Mouse (Mus musculus): ENCODE data around the gene Itln1.
"Not testable (repeated sequence)": the region's sequence is repeated elsewhere in the genome, so short reads cannot be mapped to it uniquely, and the experiment has no call there.

Gene Itln1

DNA sequence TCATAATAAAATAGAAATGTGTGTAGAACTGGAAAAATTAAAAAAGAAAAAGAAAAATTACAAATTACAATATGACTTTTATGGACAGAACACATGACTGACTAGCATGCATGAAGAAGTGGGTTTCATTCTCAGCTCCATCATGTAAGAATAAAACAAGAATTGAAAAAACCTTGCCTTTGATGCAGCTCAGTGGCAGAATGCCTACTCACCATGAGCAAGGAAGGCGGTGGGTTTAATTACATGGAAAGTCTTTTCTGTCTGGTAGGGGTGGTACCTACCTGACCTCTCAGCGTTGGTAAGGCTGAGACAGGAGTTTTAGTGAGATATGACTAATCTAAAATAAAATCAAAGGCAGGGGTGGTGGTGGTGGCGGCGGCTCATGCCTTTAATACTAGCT is 30.5 kb downstream of the Itln1 start:
- DNase-seq, result no peak

DNA sequence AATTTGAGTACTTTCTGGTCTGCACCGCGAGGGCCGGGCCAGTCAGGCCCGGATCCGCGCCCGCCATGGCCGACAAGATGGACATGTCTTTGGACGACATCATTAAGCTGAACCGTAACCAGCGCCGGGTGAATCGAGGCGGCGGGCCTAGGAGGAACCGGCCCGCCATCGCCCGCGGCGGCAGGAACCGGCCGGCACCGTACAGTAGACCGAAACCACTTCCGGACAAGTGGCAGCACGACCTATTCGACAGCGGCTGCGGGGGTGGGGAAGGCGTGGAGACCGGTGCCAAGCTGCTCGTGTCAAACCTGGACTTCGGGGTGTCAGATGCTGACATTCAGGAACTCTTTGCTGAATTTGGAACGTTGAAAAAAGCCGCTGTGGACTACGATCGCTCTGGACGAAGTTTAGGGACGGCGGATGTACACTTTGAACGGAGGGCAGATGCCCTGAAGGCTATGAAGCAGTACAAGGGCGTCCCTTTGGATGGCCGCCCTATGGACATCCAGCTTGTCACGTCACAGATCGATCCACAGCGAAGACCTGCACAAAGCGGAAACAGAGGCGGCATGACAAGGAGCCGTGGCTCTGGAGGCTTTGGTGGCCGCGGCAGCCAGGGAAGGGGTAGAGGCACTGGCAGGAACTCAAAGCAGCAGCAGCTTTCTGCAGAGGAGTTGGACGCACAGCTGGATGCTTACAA is 31.4 kb downstream of the Itln1 start:
- DNase-seq, result peak; percentile 81

DNA sequence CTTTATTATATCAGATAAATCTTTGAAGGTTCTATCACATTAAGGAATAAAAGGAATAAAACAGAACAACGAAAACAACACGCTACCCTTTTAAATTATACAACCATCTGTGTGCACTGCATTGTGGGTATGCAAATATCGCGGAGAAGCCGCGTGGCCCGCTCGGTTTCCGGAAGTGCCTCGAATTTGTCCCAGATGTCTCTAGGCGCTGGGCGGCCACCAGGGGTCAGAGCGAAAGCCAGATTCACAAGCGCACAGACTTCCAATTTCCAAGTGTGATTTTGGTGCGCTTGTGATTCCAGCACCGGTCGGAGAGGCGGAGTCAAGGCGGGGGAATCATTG is 31.9 kb downstream of the Itln1 start, which contains the start of gene Alyref2:
Gene Alyref2, plus strand, starts transcription at position 229 of the 342 bp plus-strand sequence.
- DNase-seq, result peak; percentile 95

DNA sequence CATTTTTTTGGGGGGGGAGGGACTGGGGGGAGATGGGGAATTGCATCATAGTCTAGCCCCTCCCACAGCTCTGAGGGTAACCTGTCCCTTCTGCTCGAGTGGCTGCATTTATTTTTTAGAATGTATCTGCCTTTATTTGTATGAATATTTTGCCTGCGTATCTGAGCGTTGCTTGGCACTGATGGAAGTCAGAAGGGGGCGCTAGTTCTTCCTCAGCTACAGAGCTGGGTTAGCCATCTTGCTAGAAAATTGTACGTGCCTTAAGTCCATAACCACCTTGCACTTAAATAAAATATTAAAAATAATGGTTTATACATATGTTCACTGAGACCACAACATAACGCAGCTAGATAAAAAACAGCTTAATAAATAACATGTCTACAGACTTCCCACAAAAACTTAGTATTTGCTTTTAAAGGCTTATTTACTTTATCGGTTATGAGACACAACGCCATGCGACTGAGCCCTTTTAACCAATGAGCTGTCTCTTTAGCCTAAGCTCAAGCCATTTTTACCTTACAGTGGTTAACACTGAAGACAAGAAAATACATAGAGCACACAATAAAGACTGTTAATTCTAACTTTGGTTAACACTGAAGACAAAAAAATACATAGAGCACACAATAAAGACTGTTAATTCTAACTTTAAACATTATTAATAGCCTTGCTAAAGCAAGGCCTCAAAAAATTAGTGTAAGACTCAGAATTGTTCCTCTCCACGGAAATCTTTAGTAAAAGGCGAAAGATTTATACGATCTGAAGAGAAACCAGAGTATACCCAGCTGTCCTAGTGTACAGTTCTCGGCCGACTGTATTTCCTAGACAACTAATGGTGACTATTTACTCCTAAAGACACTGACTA is 32.5 kb downstream of the Itln1 start:
- DNase-seq, result peak; percentile 67

DNA sequence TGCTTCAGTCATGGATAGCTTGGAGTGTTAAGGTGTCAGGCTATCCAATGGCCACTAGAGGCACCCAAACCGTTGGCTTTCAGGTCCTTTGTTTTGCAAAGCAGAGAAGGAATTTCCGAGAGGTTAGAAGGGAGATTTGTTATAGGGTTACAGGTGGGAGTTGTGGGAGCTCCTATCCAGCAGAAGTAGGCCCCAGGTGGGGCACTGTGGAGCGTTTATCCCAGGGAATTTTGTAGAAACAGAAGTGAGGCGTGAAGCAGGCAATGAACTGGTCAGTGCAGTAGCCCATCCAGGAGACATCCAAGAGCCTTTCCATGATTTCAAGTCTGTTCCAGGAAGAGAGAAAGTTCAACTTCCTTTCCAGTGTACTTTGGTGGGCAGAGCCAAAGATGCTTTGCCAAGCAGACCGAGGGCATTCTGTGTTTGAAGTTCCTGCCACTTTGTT is 33.4 kb downstream of the Itln1 start:
- peak; percentile 29 for DNase-seq

DNA sequence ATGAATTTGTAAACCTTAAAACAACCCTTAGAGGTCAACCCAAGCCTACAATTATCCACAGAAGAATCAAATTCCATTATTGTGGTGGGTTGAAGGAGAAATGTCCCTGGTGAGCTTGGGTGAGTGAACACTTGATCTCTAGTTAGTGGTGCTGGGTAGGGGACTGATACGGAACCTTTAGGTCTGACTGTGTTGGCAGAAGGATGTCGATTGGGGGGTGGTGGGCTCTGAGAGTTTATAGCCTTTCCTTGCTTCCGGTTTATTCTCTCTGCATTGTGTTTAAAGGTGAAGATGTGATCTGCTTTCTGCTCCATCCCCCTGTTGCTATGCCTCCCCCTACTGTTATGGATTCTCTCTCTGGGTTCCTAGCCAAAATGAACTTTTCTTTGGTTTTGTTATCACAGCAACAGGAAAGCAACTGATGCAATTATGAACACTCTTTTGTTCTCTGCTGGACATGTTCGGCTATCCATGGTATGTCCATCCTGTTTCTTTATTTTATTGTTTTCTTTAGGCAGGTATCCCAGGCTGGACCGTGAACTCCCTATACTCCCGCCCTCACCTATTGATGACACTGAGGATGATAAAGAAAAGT is 34.0 kb downstream of the Itln1 start:
- DNase-seq, result no peak

DNA sequence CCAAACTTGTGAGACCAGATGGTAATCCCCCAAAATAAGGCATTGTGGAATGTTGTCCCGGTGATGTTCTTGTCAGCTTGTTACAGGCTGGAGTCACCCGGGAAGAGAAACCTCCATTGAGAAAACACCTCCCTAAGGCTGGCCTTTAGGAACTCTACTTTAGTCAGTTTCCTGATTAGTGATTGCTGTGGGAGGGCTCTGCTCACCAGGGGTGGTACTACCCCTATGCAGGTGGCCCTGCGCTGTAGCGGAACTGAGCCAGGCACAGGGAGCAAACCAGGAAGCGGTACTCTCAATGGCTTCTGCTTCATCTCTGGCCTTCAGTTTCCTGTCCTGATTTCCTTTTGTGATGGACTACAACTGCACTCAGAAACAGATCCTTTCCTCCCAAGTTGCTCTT is 35.2 kb downstream of the Itln1 start:
- no peak for DNase-seq

DNA sequence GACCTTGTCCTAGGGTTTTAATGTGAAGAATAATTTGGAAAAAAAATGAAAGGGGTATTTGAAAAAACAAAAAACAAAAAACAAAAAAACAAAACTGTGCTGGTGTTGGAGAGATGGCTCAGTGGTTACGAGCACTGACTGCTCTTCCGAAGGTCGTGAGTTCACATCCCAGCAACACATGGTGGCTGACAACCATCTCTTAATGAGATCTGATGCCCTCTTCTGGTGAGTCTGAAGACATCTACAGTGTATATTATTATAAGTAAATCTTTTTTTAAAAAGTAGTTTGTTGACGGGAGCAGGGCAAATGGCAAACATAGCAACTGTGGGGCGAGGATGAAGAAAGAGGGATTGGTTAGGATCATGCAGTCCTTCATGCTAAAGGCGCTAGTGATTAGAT is 39.7 kb downstream of the Itln1 start:
- no peak for DNase-seq

DNA sequence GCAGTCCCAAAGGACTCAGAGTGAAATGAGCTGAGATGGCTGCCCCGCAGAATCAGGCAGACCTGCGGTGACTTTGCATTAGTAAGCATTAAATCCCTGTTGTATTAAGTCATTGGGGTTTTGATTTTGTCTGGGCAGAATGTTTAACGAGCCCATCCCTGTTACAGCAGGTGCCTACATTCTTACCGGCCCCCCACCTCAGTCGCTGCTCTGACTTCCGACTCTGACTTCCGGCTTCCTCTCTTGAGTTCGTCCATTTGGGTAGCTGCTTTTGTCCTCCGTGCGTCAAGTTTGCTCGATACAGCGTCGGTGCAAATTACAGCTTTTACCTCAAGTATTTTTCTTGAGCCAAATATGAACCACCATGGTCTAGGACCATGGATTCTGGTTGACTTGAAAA is 40.9 kb downstream of the Itln1 start:
- no peak for DNase-seq

DNA sequence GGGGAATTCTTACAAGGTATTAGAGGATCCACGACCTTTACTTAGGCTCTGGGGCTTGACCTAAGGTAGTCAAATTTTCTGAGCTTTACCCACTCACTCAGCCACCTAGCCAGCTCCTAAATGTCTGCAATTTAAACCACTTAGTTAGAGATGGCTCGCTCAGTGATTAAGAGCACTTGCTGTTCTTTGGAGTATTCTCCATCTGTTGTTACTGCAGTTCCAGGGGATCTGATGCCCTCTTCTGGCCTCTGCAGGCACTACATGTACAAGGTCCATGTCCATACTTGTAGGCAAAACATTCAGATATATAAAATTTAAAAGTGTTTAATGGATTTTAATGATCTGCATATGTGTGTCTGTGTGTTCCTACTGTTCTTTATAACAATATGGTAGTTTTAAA is 56.1 kb downstream of the Itln1 start:
- peak; percentile 80 for DNase-seq

DNA sequence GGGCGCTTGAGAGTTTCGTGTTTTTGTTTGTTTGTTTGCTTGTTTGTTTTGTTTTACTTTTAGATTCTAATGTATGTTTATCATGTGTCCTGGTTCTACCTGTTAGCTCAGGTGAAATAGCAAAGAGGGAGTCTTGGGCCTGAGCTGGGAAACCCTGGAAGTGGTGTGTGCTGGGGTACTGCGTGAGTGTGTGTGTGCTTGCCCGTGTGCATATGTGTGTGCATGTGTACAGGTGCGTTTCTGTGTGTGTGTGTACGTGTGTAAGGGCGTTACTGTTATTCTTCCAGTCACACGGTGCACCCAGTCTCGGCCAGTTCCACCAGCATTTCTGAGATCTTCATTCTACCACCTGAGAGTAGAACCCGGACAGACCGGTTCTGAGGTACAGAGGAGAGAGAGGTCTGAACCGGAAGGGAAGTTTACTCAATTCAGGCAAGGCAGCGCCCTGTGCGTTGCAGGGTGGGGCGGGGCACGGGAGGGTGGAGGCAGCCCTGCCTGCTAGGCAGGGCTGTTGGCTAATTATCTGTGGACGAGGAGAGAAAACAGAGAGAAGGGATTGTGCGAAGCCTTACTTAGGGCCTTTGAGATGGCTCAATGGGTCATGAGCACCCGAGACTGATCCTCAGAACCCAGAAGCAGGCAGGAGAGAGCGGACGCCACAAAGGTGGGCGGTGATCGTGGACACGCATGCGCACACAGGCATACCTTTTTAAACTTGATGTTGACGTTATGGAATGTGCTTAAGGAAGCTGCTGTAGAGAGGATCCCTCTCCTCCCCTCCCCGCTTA is 57.1 kb downstream of the Itln1 start:
- DNase-seq, result peak; percentile 54

DNA sequence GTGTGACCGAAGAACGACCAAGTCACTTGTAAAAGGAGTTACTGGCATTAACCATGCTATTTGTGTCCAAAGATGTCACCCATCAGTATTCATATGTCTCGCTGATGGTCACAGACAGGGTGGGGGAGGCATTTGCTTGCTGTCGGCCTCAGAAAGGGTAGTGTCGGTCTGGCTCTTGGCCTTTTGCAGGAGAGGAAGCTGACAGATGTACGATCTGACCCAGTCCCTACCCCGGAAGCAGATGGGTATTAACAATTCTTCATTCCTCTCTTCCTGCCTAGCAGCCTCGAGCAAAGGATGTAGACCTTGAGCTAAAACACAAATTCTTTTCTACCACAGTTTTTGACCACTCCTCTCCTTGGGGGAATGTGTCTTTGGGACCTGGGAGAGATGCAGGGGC is 58.0 kb downstream of the Itln1 start:
- no peak for DNase-seq

- DNase-seq, result no peak
These were observed 61.0 kb downstream of the Itln1 start for GRCm38 (mm10) chr1:171473920-171474640.

DNA sequence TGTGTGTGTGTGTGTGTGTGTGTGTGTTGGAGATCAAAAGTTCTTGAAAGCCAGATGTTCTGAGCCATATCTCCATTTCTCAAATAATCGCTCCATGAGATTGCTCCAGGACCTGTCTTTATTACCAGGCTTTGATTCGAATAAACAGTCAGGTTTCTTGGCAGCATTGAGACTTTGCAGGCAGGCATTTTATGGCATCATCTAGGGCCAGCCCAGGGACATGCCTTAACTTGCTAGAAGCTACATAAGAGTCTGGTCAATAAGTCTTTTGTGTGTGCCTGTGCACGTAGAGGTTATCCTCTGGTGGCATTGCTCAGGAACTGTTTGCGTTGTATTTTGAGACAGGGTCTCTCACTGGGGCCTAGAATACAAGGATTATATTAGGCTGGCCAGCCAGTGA is 61.6 kb downstream of the Itln1 start:
- no peak for DNase-seq

- not testable (repeated sequence) for DNase-seq
These were observed 63.2 kb downstream of the Itln1 start for GRCm38 (mm10) chr1:171471941-171472340.

- DNase-seq, result no peak
These were observed 63.6 kb downstream of the Itln1 start for GRCm38 (mm10) chr1:171471452-171471851.

DNA sequence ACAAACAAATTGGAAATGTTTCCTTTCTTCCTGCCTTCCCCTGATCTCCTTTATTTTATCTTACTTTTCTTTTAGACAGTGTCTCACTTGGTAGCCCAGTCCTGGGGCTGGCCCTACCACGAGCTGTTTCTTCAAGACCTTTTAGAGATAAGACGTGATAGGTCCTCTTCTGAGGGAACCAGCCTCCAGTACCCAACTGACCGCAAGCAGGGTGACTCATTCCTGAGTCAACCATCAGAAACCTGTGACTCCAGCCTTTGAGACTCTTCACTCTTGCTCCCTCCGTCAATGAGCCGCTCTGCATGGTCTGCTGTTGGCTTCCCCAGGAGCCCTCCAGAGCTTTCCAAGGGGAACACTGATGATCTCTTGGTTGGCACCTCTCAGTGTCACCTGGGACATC is 64.2 kb downstream of the Itln1 start:
- no peak for DNase-seq

- DNase-seq, result peak; percentile 83
These were observed 64.7 kb downstream of the Itln1 start for GRCm38 (mm10) chr1:171470371-171470871.

DNA sequence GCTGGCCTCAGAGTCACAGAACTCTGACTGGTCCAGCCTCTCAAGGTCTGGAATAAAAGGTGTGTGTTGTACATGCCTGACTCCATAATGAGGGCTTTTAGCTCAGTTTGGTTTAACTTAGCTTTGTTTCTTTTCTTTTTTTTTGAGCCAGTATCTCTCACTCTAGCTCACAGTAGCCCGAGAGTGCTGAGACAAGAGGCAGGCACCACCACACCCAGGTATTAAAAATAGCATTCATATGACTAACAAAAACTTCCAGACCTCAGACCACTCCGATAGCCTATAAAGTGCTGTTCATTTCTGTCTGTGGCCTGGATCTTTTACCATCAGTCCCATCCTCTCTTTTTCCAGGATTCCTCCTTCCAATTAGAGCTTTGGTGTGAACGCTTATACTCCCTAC is 65.4 kb downstream of the Itln1 start:
- DNase-seq, result no peak

Measured in thymus, postnatal 4 days (tissue).